Mouse (Mus musculus) heart, embryonic 13.5 days (tissue): ENCODE data around the gene Fam149b. TPM values are rescaled to one million over a fixed set of nuclear protein-coding genes. Genes with fewer than 3 reads are reported as not detected.

Experiments
- polyA plus RNA-seq: library from polyadenylated mRNA; unstranded; fragments of >200 nt; fragmentation: Nextera tagmentation; extraction: Ambion mirVana; gene quantifications from 2 replicates; pipeline ENCODE4 v1.2.1, GENCODE M21; 2015

Fam149b gene
- polyA plus RNA-seq, 1 experiment from 2014 or later, result 19.7 TPM

Other genes with a start within 250 kb of the Fam149b start
- 8.0 and 9.9 TPM in 2 replicates for gene Saysd1, start 209.6 kb upstream of the Fam149b start, polyA plus RNA-seq
- gene Kcnk5, start 166.4 kb upstream of the Fam149b start, polyA plus RNA-seq, result 3.0 and 3.1 TPM in 2 replicates
- 0.17 and 0.18 TPM in 2 replicates for gene Kcnk16, start 79.0 kb upstream of the Fam149b start, polyA plus RNA-seq
- 13.9 and 16.3 TPM in 2 replicates for gene Nudt13, start 53.5 kb upstream of the Fam149b start, polyA plus RNA-seq
- gene Ecd, start within 50 bp of the Fam149b start, polyA plus RNA-seq, result 30.8 and 34.1 TPM in 2 replicates
- 89.4 and 106 TPM in 2 replicates for gene Dnajc9, start 40.7 kb downstream of the Fam149b start, polyA plus RNA-seq
- 83.8 and 93.9 TPM in 2 replicates for gene Mrps16, start 45.5 kb downstream of the Fam149b start, polyA plus RNA-seq
- gene Cfap70, start 104.1 kb downstream of the Fam149b start, polyA plus RNA-seq, result 0.09 TPM in 1 of 2 replicates, not detected in the other
- 37.1 and 39.8 TPM in 2 replicates for gene Anxa7, start 132.0 kb downstream of the Fam149b start, polyA plus RNA-seq
- gene Mss51, start 148.7 kb downstream of the Fam149b start, polyA plus RNA-seq, result 0.55 and 0.56 TPM in 2 replicates
- gene Ppp3cb, start 198.4 kb downstream of the Fam149b start, polyA plus RNA-seq, result 29.3 and 33.0 TPM in 2 replicates